Mouse (Mus musculus) limb, embryonic 14.5 days (tissue): Measurements from ENCODE around the gene Mrpl45. TPM values are rescaled to one million over a fixed set of nuclear protein-coding genes. Genes with fewer than 3 reads are reported as not detected.

Experiments used
- ATAC-seq: fragments of 200-750 bp; cut with Nextera tagmentation; 2 replicates; pipeline ENCODE4 v1.8.0; 2017; ENCODE audit warnings: low read depth, moderate number of reproducible peaks, moderate TSS enrichment; ENCODE audit not compliant: low FRiP score
- DNase-seq: peaks from one replicate; pipeline ENCODE4 v3.0.0-alpha.2; 2015; ENCODE audit warnings: low spot score
- H3K27ac ChIP-seq: fragments of 300-500 bp; sonication (generic); replicated peaks from 2 replicates; pipeline ENCODE4 v1.5.1; 2014; ENCODE audit warnings: low read depth, mild to moderate bottlenecking, low read length, moderate library complexity, mixed read lengths
- H3K27me3 ChIP-seq: fragments of 300-500 bp; sonication (generic); 2 replicates; pipeline ENCODE4 v1.6.1; 2014; ENCODE audit warnings: low read length, mixed read lengths; ENCODE audit not compliant: control insufficient read depth, insufficient read depth
- H3K36me3 ChIP-seq: fragments of 300-500 bp; sonication (generic); 2 replicates; pipeline ENCODE4 v1.6.1; 2014; ENCODE audit warnings: mild to moderate bottlenecking, low read length, moderate library complexity, mixed read lengths; ENCODE audit not compliant: control insufficient read depth, insufficient read depth
- H3K4me1 ChIP-seq: fragments of 300-500 bp; sonication (generic); 2 replicates; pipeline ENCODE4 v1.6.1; 2014; ENCODE audit warnings: antibody characterized with exemption, low read length, mixed read lengths; ENCODE audit not compliant: control insufficient read depth, insufficient read depth
- H3K4me2 ChIP-seq: fragments of 300-500 bp; sonication (generic); replicated peaks from 2 replicates; pipeline ENCODE4 v1.6.1; 2014; ENCODE audit warnings: low read depth, mild to moderate bottlenecking, low read length, moderate library complexity; ENCODE audit not compliant: severe bottlenecking
- H3K4me3 ChIP-seq: fragments of 300-500 bp; sonication (generic); replicated peaks from 2 replicates; pipeline ENCODE4 v1.5.1; 2014; ENCODE audit warnings: low read length
- H3K9ac ChIP-seq: fragments of 300-500 bp; sonication (generic); 2 replicates; pipeline ENCODE4 v1.6.1; 2014; ENCODE audit warnings: mild to moderate bottlenecking, low read depth, low read length, moderate library complexity; ENCODE audit not compliant: severe bottlenecking
- H3K9me3 ChIP-seq: fragments of 300-500 bp; sonication (generic); 2 replicates; pipeline ENCODE4 v1.6.1; 2016; ENCODE audit warnings: low read length; ENCODE audit not compliant: control insufficient read depth
- POLR2A ChIP-seq: fragments of 200-500 bp; IDR thresholded peaks from 2 replicates; pipeline ENCODE4 v1.8.0; 2012; ENCODE audit warnings: inconsistent platforms, mild to moderate bottlenecking, moderate library complexity, borderline replicate concordance; ENCODE audit not compliant: insufficient read depth, insufficient read length; ENCODE audit errors: extremely low read depth
- WGBS: fragments of 180-500 bp; shearing (Covaris S2); extraction: QIAGEN DNeasy Blood & Tissue Kit; methylation state at CpG from one replicate; pipeline ENCODE4 v1.1.7; 2014; 5-methylcytosine and 5-hydroxymethylcytosine counted together
- polyA plus RNA-seq, 2 experiments: library from polyadenylated mRNA; depleted of rRNA in 1 of 2; stranded (reverse) in 1 of 2; unstranded in 1 of 2; fragments of >200 nt; fragmentation: Nextera tagmentation in 1 of 2; extraction: Ambion mirVana in 1 of 2; gene quantifications; 2 replicates each; pipeline versions ENCODE4 v1.2.1 to v1.2.3; 2012 to 2014

Mrpl45 gene
- polyA plus RNA-seq, 2 experiments: 22.7 to 42.8 TPM

DNA sequence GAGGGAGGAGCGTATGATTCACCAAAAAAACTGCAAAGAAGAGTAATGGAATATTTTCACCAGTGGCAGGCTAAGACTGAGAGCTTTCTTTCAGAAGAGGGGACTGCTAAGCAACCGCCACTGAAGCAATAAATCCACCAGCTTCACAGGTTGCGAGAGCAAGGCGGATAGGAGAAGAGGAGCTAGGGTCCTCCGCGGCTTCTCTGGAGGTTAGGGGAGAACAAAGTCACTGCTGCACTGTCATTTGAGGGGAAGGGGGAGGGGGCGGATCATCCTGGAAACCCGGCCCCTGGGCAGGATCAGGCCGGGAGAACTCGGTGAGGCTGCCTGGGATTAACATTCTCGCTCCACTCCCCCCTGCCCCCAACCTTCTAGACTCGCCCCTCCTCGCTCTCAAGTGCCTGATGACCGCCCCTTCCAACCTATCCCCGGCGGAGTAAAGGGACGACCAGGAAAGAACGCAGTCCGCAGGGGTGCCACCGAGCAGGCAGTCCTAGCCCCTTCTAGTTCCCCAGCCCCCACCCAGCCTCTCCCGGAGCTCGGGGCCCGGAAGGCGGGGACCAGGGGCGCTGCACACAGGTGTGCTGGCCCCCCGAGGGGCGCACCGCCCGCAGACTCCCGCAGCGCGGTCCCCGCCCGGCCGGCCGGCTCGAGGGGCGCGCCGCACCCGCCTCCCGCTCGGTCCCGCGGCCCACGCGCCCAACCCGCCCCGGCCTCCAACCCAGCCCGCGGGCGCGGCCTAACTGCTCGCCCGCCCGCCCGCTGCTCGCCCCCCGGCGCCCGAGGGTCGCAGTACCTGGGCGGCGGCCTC, 35.9 kb upstream of the Mrpl45 start:
- peak; percentile 75 for ATAC-seq
- TF ChIP-seq POLR2A: no peak

DNA sequence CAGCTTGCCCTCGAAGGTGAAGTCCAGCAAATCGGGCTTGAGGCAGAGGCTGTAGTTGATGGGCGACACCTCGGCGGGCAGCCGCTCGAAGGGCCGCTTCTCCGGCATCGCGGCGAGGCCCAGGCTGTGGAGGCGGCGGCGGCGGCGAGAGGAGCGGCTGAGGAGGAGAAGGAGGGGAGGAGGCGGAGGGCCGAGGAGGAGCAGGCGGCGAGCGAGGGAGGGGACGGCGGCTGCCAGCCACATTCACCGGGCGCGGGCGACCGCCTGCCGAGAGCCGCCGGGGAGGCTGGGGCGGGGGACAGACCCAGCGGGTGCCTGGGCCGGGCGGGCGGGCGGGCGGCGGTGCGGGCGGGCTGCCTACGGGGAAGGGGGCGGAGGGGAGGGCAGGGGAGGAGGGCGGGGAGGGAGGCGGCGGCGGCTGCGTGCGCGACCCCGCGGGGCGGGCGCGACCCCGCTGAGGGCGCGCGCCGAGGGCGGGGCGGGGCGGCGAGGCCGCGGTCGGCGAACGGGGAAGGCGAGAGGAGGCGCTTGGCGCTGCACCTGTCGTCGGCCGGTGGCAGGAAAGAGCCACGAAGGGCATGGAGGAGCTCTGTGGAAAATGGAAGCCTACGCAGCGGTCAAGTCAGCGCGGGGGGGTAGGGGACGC, 35.2 kb upstream of the Mrpl45 start, which contains the start of gene Npepps:
Gene Npepps (minus strand): TSS at position 423 of the 646 bp plus-strand sequence.
- H3K4me2 ChIP-seq: peak within 1 kb of the TSS; percentile 67
- no peaks in the 10 kb centered on the region for H3K27me3 ChIP-seq
- H3K9me3 ChIP-seq: no peaks in the 10 kb centered on the region
- no peaks in the 10 kb centered on the region for H3K36me3 ChIP-seq
- ATAC-seq (peak; percentile 71), DNase-seq (peak; percentile 48)
- WGBS: 0% methylated on average over 31 of the region's 83 CpGs
- H3K4me3 ChIP-seq: peak within 1 kb of the TSS; percentile 99
- H3K4me1 ChIP-seq: peaks cover 8% of the 10 kb centered on the region; the same call in 1 of the 2 replicates
- peak within 1 kb of the TSS; percentile 98 for H3K9ac ChIP-seq
- no peak for TF ChIP-seq POLR2A
- peak within 1 kb of the TSS; percentile 91 for H3K27ac ChIP-seq

More for the DNA sequence above, 35.9 kb upstream of the Mrpl45 start:
- Histone ChIP-seq H3K9me3 (no peaks in the 10 kb centered on the region), H3K27me3 (no peaks in the 10 kb centered on the region), H3K9ac (peak overlapping the region; percentile 98), H3K4me2 (peak overlapping the region; percentile 66), H3K4me3 (peak overlapping the region; percentile 99), H3K36me3 (no peaks in the 10 kb centered on the region), H3K4me1 (peaks cover 8% of the 10 kb centered on the region; the same call in 1 of the 2 replicates), H3K27ac (peak overlapping the region; percentile 91)
- under 1% methylated on average over 23 of the region's 64 CpGs for WGBS
- DNase-seq: peak; percentile 77

DNA sequence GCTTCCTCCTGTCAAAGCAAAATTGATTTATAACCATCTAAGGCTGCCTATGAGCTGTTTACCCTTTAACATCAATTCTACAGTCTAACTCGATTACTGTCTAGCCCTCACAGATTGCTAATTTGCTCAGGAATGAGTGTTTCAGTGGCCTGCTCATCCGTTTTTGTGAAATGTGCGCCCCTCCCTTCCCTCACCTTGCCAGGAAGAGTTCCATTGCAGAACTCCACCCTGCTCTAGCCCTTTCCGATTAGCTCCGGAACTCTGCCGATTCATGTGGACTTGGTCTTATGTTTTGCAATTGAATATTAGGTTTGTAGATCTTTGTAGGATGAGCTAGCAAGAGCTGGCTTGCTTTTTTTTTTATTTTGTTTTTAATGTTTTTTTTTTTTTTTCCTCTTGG, 33.3 kb upstream of the Mrpl45 start:
- DNase-seq (no peak), ATAC-seq (no peak)
- no peak overlapping the region for H3K27ac ChIP-seq
- H3K4me2 ChIP-seq: no peak overlapping the region
- H3K9me3 ChIP-seq: no peaks in the 10 kb centered on the region
- 86% methylated on average over 6 of the region's 6 CpGs for WGBS
- TF ChIP-seq POLR2A: no peak
- H3K27me3 ChIP-seq: no peaks in the 10 kb centered on the region
- no peak overlapping the region for H3K4me3 ChIP-seq
- no peak overlapping the region for H3K9ac ChIP-seq
- peaks cover 8% of the 10 kb centered on the region; the same call in 1 of the 2 replicates for H3K4me1 ChIP-seq
- no peaks in the 10 kb centered on the region for H3K36me3 ChIP-seq

DNA sequence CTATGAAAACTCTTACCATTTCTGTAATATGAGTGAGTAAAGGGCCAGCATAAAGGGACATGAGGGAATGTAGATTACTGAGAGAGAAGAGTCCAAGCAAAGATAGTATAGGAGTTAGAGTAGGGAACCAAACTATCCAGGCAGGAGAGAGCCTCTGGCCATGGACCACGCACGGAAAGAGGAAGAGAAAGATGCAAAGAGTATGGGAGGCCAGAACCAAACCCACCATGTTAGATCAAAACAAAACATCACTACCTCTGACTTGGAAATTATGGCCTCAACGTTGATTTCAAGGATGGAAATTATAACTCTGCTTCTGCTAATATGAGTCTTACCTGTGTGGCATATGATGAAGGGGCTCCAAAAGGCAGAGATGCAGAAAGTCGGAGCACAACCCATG, 30.7 kb upstream of the Mrpl45 start:
- Histone ChIP-seq H3K27ac (no peak overlapping the region), H3K9ac (no peak overlapping the region), H3K4me1 (no peaks in the 10 kb centered on the region), H3K27me3 (no peaks in the 10 kb centered on the region), H3K4me2 (no peak overlapping the region), H3K4me3 (no peak overlapping the region), H3K36me3 (no peaks in the 10 kb centered on the region), H3K9me3 (no peaks in the 10 kb centered on the region)
- no peak for ATAC-seq
- no peak for DNase-seq
- 73% methylated on average over 4 of the region's 4 CpGs for WGBS
- TF ChIP-seq POLR2A: no peak

DNA sequence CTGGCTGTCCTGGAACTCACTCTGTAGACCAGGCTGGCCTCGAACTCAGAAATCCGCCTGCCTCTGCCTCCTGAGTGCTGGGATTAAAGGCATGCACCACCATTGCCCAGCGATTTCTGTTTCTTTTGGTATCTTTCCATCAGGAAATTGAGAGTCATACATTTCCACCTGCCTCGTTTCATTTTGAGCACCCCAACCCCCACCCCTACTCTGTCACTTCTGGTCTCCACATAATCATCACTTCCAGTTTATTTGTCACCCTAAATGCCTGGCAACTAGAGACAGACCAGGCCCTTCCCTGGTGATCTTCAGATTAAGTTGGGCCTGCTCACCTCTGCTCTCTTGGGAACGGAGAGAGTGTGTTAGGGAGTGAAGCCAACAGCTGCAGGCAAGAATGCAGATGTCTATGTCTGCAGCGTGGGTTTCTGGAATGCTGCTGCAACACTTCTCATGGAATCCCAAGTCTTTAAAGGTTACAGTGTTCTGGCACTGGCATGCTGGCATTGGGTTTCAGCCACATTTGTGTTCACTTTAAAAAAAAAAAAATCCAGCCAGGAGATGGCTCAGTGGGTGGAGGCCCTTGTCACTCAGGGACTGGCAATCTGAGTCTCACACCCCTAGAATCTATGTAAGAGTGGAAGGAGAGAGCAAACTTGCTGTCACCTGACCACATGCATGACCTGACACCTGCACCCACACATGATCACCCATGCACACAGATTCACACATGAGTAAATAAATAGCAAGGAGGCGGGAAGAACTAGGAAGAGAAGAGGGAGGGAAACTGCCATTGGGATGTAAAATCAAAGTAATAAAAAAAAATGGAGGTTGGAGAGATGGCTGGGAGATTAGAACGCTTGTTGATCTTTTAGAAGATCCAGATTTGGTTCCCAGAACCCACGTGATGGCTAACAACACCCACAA, 29.4 kb upstream of the Mrpl45 start:
- no peak overlapping the region for H3K9ac ChIP-seq
- no peaks in the 10 kb centered on the region for H3K4me1 ChIP-seq
- no peaks in the 10 kb centered on the region for H3K9me3 ChIP-seq
- peak; percentile 52 for DNase-seq
- no peak overlapping the region for H3K4me3 ChIP-seq
- ATAC-seq: peak; percentile 41; the same call in 1 of the 2 replicates
- TF ChIP-seq POLR2A: no peak
- H3K4me2 ChIP-seq: no peak overlapping the region
- 64% methylated on average over 9 of the region's 9 CpGs for WGBS
- H3K27me3 ChIP-seq: no peaks in the 10 kb centered on the region
- no peaks in the 10 kb centered on the region for H3K36me3 ChIP-seq
- H3K27ac ChIP-seq: no peak overlapping the region
